Mouse (Mus musculus) lung, adult 18-20 months (tissue): ENCODE data around the gene Selenon.

Source experiments
- DNase-seq, 2 experiments: peaks; one replicate each; pipeline ENCODE4 v3.0.0; 2022; ENCODE audit warnings: mixed read lengths in 2 of 2

Selenon gene

DNA sequence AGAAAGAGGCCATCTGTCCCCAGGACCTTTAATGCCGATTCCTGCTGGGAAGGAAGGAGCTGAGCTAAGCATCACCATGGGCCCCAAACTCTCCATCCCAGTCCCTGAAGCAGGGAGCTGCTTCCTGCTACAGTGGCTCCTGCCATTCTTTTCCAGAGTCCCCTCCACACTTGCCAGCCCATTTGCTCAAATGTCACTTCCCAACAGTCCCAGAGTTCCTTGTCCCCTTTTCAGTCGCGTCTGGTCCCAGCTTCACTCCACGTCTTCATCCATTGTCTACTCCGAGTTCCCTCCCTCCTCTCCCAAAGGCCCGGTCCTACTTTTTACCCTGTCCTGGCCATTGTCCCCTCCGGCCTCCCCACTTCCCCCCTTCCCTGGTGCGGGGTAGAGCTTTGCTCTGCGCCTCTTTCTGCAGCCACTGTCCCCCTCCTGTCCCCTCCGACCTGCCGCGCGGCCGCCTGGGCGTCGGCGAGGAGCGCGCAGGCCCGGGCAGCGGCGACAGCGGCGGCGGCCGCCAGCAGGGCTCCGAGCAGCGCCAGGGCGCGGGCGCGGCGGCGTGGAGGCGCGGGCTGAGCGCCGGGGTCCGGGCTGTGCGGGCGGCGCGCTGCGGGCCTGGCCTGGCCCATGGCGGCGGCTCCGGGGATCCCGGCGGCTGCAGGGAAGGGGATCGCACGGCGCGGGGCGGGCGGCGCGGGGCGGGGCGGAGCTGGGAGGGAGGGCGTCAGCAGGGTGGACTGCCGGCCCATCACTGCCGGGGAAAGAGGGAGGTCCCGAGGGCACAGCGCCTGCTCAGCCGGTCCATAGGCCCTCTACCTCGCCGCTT is at the start of gene Selenon:
TSS of gene Selenon (minus strand) at position 673 of the 823 bp plus-strand sequence.
- DNase-seq, result peak; percentile 73 to 80

DNA sequence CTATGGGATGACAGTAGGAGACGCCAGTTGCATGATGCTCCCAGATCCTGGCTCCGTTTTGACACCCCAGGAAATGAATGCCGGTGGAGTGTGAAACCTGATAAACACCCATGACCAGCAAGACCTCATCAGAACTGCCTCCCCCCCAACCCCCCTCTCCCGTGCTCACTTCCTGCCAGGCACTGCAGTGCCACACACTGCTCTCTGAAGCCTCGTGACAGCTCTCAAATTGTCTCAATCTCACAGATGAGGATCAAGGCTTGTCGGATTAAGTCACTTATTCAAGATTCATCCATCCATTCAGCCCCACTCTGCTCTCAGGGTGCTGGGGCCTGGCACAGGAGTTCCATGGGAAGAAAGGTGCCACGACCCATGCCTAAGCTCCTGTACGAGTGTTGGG is 49.4 kb upstream of the Selenon start:
- DNase-seq, result no peak

- no peak for DNase-seq
These were observed 48.8 kb upstream of the Selenon start for GRCm38 (mm10) chr4:134600777-134601176.

DNA sequence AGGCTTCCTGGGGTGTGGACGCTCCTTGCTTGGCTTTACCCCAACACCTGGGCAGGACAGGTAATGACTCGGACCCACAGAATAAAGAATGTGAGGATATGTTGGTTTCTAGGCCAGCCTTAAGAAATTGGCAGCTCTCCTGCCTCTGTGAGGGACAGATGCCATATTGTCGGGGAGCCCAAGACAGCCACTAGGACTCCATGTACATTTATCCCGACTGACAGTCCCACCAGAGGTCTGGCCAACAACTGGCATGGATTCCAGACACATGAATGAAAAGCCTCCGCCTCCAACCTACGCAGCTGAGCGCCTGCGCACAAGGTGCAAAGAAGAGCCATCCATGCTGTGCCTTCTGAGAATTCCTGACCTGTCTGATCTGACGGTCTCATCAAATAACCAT is 48.1 kb upstream of the Selenon start:
- no peak for DNase-seq

- DNase-seq, result peak; percentile 56 to 65
These were observed 45.1 kb upstream of the Selenon start for GRCm38 (mm10) chr4:134596816-134597692.

- DNase-seq, result no peak
These were observed 42.9 kb upstream of the Selenon start for GRCm38 (mm10) chr4:134594731-134595439.

DNA sequence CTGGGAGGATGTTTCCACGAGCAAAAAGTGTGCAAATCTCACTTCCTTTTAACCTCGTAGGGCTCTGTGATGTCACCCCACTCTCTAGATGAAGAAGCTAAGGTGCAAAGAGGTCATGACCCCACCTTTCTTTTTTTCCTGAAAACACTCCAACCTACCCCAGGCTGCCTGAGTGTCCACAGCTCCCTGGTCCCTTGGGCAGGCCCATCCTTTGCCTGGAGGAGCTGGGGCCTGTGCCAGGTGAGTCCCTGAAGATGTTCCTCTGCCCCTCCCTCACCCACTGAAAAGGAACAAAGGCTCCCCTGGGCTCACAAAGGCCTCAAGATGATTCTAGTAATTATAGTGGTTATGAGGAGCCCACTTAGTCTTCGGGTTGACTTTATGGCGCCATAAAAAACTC is 40.5 kb upstream of the Selenon start:
- DNase-seq, result no peak

- DNase-seq, result peak; percentile 83 to 87
These were observed 39.6 kb upstream of the Selenon start for GRCm38 (mm10) chr4:134591506-134592061.

- no peak for DNase-seq
These were observed 38.4 kb upstream of the Selenon start for GRCm38 (mm10) chr4:134590227-134590926.

- no peak for DNase-seq
These were observed 37.8 kb upstream of the Selenon start for GRCm38 (mm10) chr4:134589786-134590185.

DNA sequence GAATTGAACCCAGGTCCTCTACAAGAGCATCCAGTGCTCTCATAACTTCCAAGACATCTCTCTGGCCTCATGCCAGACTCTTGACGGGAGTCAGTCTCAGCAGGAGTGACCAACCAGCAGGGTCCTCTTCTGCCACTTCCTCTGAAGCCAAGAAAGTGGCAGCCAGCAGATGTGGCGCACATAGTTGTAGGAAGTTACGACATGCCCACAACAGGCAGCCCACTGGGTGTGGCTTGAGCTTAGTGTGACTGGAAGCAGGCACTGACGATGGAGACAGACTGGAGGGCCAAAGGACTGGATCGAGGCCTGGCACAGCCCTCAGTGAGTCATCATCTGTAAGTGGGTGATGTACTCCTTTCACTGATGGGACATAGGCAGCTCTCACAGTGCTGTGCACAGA is 37.0 kb upstream of the Selenon start:
- peak; percentile 38 to 50 for DNase-seq

DNA sequence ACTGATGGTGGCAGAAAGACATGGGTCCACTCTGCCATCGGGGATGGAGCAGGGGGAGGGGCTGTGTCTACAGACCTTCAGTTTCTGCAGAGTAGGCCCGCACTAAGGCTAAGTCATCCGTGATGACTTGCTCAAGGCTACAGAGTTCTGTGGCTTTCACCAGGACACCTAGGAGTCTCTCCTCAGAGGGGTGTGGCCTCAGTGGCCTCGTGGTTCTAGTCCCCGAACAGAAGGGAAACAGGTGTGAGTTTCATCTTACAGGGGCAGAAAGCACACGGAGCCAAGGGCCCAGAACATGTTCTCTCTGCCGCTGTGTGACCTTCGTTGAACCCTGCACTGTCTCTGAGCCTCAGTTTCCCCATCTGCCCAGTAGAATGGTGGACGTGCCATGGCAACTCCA is 36.3 kb upstream of the Selenon start:
- DNase-seq, result no peak

DNA sequence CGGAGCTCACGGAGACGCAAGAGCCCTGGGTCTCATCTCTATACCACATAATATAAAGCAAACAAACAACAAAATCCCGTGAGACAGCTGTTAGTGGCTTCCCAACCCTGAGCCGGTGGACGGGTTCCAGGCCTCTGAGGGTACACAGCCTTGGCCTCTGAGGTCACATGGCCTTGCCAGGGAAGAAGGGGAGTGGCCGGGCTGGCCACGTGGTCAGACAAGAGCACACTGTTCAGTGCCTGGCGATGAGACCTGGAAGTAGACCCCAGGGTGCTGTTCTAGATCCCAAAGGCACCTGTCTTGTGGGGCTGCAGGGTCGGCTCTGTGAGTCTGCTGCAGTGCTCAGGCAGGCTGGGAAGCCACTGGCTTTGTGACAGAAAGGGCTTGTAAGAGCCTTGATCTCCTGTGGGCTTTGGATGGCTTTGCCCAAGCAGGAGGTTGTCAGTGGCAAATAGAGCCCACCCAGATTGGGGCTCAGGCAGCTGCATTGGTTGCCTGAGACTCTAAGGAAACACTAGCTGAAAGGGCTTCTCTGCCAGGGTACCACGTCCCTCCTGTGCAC is 35.8 kb upstream of the Selenon start:
- no peak for DNase-seq

DNA sequence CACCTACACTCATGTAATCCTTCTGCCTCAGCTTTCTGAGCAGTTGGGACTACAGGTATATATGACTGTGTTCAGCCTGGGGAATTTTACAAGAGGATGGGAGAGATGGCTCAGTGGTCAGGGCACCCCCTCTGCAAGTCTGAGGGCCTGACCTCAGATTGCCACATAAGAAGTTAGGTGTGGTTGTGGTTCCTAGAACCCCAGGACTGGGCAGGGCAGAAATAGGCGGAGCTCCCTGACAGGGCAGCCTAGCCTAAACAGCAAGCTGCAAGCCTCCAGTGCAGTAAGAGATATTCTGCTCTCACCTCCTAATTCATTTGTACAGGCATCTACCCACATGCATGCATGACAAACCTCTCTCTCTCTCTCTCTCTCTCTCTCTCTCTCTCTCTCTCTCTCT is 34.7 kb upstream of the Selenon start:
- no peak for DNase-seq

DNA sequence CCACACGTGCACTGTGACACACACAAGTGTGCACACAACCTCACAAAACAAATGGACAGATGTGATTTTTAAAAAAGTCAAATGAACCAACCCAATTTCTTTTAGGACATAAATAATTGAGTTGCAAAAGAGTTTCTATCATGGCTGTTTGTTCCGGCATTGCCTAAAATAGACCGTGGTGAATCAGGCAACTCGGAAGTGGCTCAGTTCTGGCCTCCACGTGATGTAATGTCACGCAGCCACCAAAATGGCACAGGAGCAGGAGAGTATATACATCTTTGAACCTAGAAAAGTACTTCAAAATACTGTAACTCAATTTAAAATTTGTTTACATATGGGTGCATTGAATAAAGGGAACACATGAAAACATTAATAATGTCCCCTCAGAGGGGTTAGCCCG is 34.2 kb upstream of the Selenon start:
- no peak for DNase-seq

DNA sequence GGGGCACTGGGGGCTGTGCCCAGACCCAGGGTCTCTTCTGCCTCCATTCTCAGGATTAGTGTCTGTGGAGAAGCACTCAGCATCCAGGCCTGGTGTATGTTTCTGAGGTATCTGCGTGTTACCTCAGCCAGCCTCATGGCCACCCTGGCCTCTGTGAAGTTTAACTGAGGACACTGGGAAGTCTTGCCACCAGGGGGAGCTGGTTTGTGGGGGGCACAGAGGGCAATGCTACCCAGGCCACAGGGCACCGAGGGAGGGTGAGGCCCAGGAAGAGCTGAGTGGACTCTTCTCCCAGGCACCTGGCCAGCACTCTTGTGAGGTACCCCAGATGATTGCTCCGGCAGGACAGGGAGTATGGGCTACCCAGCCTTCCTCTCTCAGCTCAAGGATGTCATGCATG is 31.5 kb upstream of the Selenon start:
- DNase-seq, result peak; percentile 34 to 38

- DNase-seq, result no peak
These were observed 29.4 kb upstream of the Selenon start for GRCm38 (mm10) chr4:134581365-134581764.

DNA sequence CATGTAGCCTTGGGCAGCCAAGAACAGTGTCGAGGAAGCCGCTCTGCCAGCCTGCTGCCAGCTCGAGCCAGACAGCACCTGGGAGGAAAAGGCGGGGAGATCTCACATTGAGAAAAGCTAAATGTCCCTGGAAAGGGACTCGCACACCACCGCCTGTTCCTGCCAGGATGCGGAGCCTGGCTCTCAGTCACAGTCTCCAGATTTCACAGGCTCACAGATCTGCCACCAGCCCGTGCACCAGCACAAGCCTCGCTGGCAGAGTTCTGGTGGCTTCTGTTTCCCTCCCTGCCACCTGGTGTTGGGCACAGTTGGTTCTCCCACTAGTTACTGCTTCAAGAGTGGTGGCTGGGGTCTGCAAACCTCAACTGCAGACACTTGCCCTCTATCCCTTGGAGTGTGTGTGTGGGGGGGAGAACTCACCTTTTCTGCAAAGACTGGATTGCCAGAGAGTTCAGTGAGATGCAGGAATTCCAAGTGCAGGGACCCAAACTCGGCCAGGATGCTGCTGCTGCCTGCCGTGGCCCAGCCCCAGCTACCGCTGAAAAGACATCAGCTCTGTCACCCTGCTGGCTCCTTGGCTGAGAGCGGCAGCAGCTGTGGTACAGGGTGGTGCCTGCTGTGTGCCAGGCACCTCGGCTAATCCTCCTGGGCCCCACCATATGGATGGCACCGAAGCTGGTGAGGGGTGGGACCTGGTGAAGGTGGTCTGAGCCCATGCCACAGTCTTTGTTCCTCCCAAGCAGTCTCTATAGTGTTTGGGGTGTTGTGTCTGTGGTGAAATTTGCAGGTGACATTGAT is 28.6 kb upstream of the Selenon start:
- no peak for DNase-seq

- DNase-seq, result no peak
These were observed 27.7 kb upstream of the Selenon start for GRCm38 (mm10) chr4:134579620-134580019.

GRCm38 (mm10) chr4:134579212-134579611 is 27.2 kb upstream of the Selenon start:
- no peak for DNase-seq

GRCm38 (mm10) chr4:134578407-134578806 is 26.4 kb upstream of the Selenon start:
- no peak for DNase-seq
